Comparison of ENCODE assay signal across 9 mouse cellular contexts in the genomic region with DNA sequence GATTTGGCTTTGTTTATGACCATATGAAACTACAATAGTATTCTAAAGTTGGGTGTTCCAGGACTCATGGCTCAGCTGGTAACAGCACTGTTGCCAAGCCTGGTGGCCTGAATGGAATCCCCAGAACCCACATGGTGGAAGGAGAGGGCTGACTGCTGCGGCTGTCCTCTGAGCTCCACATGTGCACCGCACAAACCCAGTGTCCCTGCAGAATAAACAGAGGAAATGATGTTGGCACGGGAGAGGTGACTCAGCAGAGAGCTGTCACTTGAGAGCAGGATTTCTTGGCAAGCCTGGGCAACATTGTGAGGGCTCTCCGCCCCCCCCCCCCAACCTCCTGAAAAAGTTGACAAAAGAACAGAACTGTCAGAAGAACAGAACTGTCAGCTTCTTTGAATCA. TPM values are rescaled to one million over a fixed set of nuclear protein-coding genes. Genes with fewer than 3 reads are reported as not detected.
DNase-seq lines count a peak whose midpoint lies in the region; ATAC-seq lines count a peak whose summit lies in the region.
"Had no signal": no experiment of that assay in that cellular context is flagged by ENCODE, and none has a peak within 500 bp of the region (broad histone marks: within the 10 kb centered on the region; RNA-seq: fewer than 3 reads in every experiment).

No protein-coding gene starts in this region.

- H3K4me3 ChIP-seq in hindbrain, embryonic 13.5 days = no peak overlapping the region
- H3K4me3 ChIP-seq: neural tube, embryonic 13.5 days had no signal

- ATAC-seq in hindbrain, embryonic 13.5 days (ENCODE audit: low FRiP score) = no peak

- WGBS in hindbrain, embryonic 13.5 days = 47% methylated on average over 4 of the region's 4 CpGs

- no peak overlapping the region for H3K4me2 ChIP-seq in hindbrain, embryonic 13.5 days
- H3K4me2 ChIP-seq: neural tube, embryonic 13.5 days had no signal

- H3K4me1 ChIP-seq in hindbrain, embryonic 13.5 days (replicated peaks) = peaks cover 17% of the 10 kb centered on the region; the same call in 1 of the 2 replicates

- H3K9me3 ChIP-seq in hindbrain, embryonic 13.5 days = no peaks in the 10 kb centered on the region
- H3K9me3 ChIP-seq: neural tube, embryonic 13.5 days had no signal

- H3K36me3 ChIP-seq in hindbrain, embryonic 13.5 days = peaks cover 9% of the 10 kb centered on the region; the same call in 1 of the 2 replicates

- H3K9ac ChIP-seq in hindbrain, embryonic 13.5 days = no peak overlapping the region
- H3K9ac ChIP-seq: neural tube, embryonic 13.5 days had no signal

- no peaks in the 10 kb centered on the region for H3K27me3 ChIP-seq in hindbrain, embryonic 13.5 days
- H3K27me3 ChIP-seq: neural tube, embryonic 13.5 days had no signal

- no peak overlapping the region for H3K27ac ChIP-seq in hindbrain, embryonic 13.5 days
- H3K27ac ChIP-seq: neural tube, embryonic 13.5 days had no signal

- DNase-seq in layer of hippocampus, adult 18-20 months (ENCODE audit: low spot score in 2 of 2) = peak; percentile 6 to 19
- DNase-seq in layer of hippocampus, adult 11-12 months (ENCODE audit: low spot score) = no peak
- peak; percentile 49 for DNase-seq in NIH3T3 (ENCODE audit: low read depth)
- DNase-seq in gastrocnemius, adult 8-10 months (ENCODE audit: low spot score in 2 of 2) = peak; percentile 7 to 26
- peak; percentile 34 to 53 for DNase-seq in kidney, postnatal 36 days
- DNase-seq in urinary bladder, postnatal 25 days (ENCODE audit: low spot score) = peak; percentile 18
- DNase-seq in spleen, postnatal 36 days (ENCODE audit: low spot score in 2 of 2) = no peak

RNA-seq across cellular contexts. Expression of a gene that starts 14.1 kb away (rescaled TPM):
- 10 to 100 TPM; 27.9 to 28.0 TPM for total RNA-seq in layer of hippocampus, adult 18-20 months (2021)
- 10 to 100 TPM; 11.1 to 13.8 (median 12.1) TPM for total RNA-seq in gastrocnemius, adult 8-10 months (2022)
- 17.0 and 17.1 TPM in 2 replicates for polyA plus RNA-seq in hindbrain, embryonic 13.5 days (2015; fragmentation: Nextera tagmentation; extraction: Ambion mirVana)

Comparison
In these comparisons a context has a peak if more than half of its experiments do, and no peak if none do; other contexts are left out.
1. DNase-seq: peak in layer of hippocampus, adult 18-20 months (2 of 2), NIH3T3 (single experiment), gastrocnemius, adult 8-10 months (2 of 2), kidney, postnatal 36 days (2 of 2) and urinary bladder, postnatal 25 days (single experiment); none in layer of hippocampus, adult 11-12 months (single experiment) and spleen, postnatal 36 days (0 of 2).